Comparison of ENCODE assay signal across 12 mouse cellular contexts in the genomic region with DNA sequence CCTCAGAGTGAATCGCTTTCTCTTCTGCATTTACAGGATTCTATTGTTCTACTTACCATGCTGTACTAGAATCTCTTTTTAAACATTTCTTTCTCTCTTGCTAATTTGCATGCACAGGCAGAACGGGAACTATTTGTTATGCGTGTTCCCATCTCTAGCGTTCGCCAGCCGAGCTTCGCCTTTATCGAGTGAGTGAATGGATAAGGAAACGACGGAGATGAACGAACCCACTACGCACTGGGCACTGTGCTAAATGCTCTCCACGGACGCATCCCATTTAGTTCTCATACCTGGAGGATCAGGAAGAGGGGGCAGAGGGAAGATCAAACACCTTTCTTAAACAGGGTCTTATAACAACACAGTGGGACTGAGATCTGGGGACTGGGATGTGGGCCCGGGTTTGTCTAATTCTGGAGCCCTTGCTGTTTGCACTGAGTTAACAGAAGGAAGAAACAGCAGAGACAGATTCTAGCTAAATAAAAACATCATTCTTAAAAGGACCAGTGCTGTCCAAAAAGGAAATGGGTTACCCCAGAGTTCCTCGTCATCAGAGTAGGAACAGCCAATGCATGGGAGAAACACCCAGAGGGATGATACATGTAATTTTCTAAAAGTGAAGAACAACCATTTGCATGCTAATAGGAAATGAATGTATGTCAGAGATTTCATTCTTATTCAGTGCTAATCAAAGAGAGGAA.
DNase-seq lines count a peak whose midpoint lies in the region; ATAC-seq and TF ChIP-seq lines count a peak whose summit lies in the region.
"Had no signal": no experiment of that assay in that cellular context is flagged by ENCODE, and none has a peak within 500 bp of the region (broad histone marks: within the 10 kb centered on the region; RNA-seq: fewer than 3 reads in every experiment).

No protein-coding gene starts in this region.

- intact Hi-C loops in heart, postnatal 14 days (cut with DNase I): no loop called here

- H3K4me1 ChIP-seq in midbrain, embryonic 11.5 days (ENCODE audit: control insufficient read depth, insufficient read depth, low read length): peaks cover 9% of the 10 kb centered on the region
- H3K4me1 ChIP-seq in midbrain, embryonic 10.5 days: peaks cover 17% of the 10 kb centered on the region
- peaks cover 1% of the 10 kb centered on the region; the same call in 1 of the 2 replicates for H3K4me1 ChIP-seq in hindbrain, postnatal 0 days (ENCODE audit: insufficient read depth, low read length)
- H3K4me1 ChIP-seq in midbrain, embryonic 12.5 days: peaks cover 17% of the 10 kb centered on the region
- H3K4me1 ChIP-seq: lung, embryonic 15.5 days had no signal

- ATAC-seq in midbrain, embryonic 11.5 days (ENCODE audit: low FRiP score): no peak
- ATAC-seq in hindbrain, postnatal 0 days: peak; percentile 61; the same call in 1 of the 2 replicates
- ATAC-seq in midbrain, embryonic 12.5 days (ENCODE audit: low FRiP score, low read depth): peak; percentile 56; the same call in 1 of the 2 replicates
- no peak for ATAC-seq in monocyte, adult 5-6 weeks (replicated peaks; ENCODE audit: insufficient number of reproducible peaks, low FRiP score, low TSS enrichment, poor library complexity, severe bottlenecking)

- WGBS in midbrain, embryonic 11.5 days: 73% methylated on average over 16 of the region's 16 CpGs
- 89% methylated on average over 16 of the region's 16 CpGs for WGBS in midbrain, embryonic 10.5 days
- 27% methylated on average over 16 of the region's 16 CpGs for WGBS in hindbrain, postnatal 0 days
- WGBS in midbrain, embryonic 12.5 days: 51% methylated on average over 16 of the region's 16 CpGs

- no peak overlapping the region for H3K4me3 ChIP-seq in midbrain, embryonic 11.5 days (ENCODE audit: low read depth, low read length)
- H3K4me3 ChIP-seq in midbrain, embryonic 10.5 days: no peak overlapping the region
- no peak overlapping the region for H3K4me3 ChIP-seq in hindbrain, postnatal 0 days (ENCODE audit: low read length)
- H3K4me3 ChIP-seq in midbrain, embryonic 12.5 days: no peak overlapping the region
- H3K4me3 ChIP-seq: lung, embryonic 15.5 days had no signal

- peak; percentile 76 for DNase-seq in midbrain, embryonic 11.5 days (ENCODE audit: low spot score, missing footprints)
- no peak for DNase-seq in midbrain, embryonic 10.5 days (ENCODE audit: low spot score)
- peak; percentile 66 for DNase-seq in hindbrain, postnatal 0 days (ENCODE audit: low spot score)
- DNase-seq in telencephalon, adult 2 months (ENCODE audit: low read depth, low spot score): peak; percentile 63
- DNase-seq in lung, postnatal 25 days (ENCODE audit: low spot score): no peak
- no peak for DNase-seq in heart, postnatal 14 days
- DNase-seq: thymus, adult 2 months had no signal

- TF ChIP-seq CTCF in hindbrain, postnatal 0 days (IDR thresholded peaks at IDR 0.05; ENCODE audit: low read depth): no peak

- H3K9ac ChIP-seq in midbrain, embryonic 11.5 days (ENCODE audit: low read length): no peak overlapping the region
- 0 out of 2 replicates have a peak overlapping the region, but pooled peaks have one; percentile 18 for H3K9ac ChIP-seq in hindbrain, postnatal 0 days (replicated peaks; ENCODE audit: low read length)
- no peak overlapping the region for H3K9ac ChIP-seq in midbrain, embryonic 12.5 days (replicated peaks)
- H3K9ac ChIP-seq: lung, embryonic 15.5 days had no signal

- H3K27me3 ChIP-seq in midbrain, embryonic 11.5 days (ENCODE audit: control insufficient read depth, insufficient read depth, low read length): no peaks in the 10 kb centered on the region
- no peaks in the 10 kb centered on the region for H3K27me3 ChIP-seq in midbrain, embryonic 10.5 days (ENCODE audit: low read depth, poor library complexity, severe bottlenecking)
- H3K27me3 ChIP-seq in hindbrain, postnatal 0 days (ENCODE audit: insufficient read depth, low read length): no peaks in the 10 kb centered on the region
- no peaks in the 10 kb centered on the region for H3K27me3 ChIP-seq in midbrain, embryonic 12.5 days
- H3K27me3 ChIP-seq: CH12.LX; lung, embryonic 15.5 days had no signal

- no peak overlapping the region for H3K27ac ChIP-seq in midbrain, embryonic 11.5 days (ENCODE audit: low read depth, low read length)
- H3K27ac ChIP-seq in midbrain, embryonic 10.5 days (replicated peaks): no peak overlapping the region
- H3K27ac ChIP-seq in hindbrain, postnatal 0 days: peak overlapping the region; percentile 62
- H3K27ac ChIP-seq in midbrain, embryonic 12.5 days (replicated peaks): no peak overlapping the region
- H3K27ac ChIP-seq: kidney, postnatal 0 days; lung, embryonic 15.5 days had no signal

- no peaks in the 10 kb centered on the region for H3K36me3 ChIP-seq in midbrain, embryonic 11.5 days (ENCODE audit: control insufficient read depth, insufficient read depth, low read length)
- H3K36me3 ChIP-seq in midbrain, embryonic 10.5 days: no peaks in the 10 kb centered on the region
- no peaks in the 10 kb centered on the region for H3K36me3 ChIP-seq in hindbrain, postnatal 0 days (ENCODE audit: insufficient read depth, low read length)
- H3K36me3 ChIP-seq in midbrain, embryonic 12.5 days: no peaks in the 10 kb centered on the region
- H3K36me3 ChIP-seq: lung, embryonic 15.5 days had no signal

- H3K9me3 ChIP-seq in midbrain, embryonic 11.5 days (ENCODE audit: control insufficient read depth, low read length): no peaks in the 10 kb centered on the region
- H3K9me3 ChIP-seq in midbrain, embryonic 10.5 days (replicated peaks): no peaks in the 10 kb centered on the region
- no peaks in the 10 kb centered on the region for H3K9me3 ChIP-seq in hindbrain, postnatal 0 days (ENCODE audit: low read length)
- no peaks in the 10 kb centered on the region for H3K9me3 ChIP-seq in midbrain, embryonic 12.5 days
- H3K9me3 ChIP-seq: lung, embryonic 15.5 days had no signal

- no peak overlapping the region for H3K4me2 ChIP-seq in midbrain, embryonic 11.5 days
- peak overlapping the region; percentile 16; the same call in 1 of the 2 replicates for H3K4me2 ChIP-seq in hindbrain, postnatal 0 days (ENCODE audit: low read depth, low read length)
- H3K4me2 ChIP-seq in midbrain, embryonic 12.5 days (replicated peaks): 0 out of 2 replicates have a peak overlapping the region, but pooled peaks have one; percentile 1
- H3K4me2 ChIP-seq: lung, embryonic 15.5 days had no signal

Comparison
In these comparisons a context has a peak if more than half of its experiments do, and no peak if none do; other contexts are left out.
1. ATAC-seq: peak in hindbrain, postnatal 0 days (single experiment) and midbrain, embryonic 12.5 days (single experiment); none in midbrain, embryonic 11.5 days (single experiment) and monocyte, adult 5-6 weeks (single experiment).
2. DNase-seq: peak in midbrain, embryonic 11.5 days (single experiment), hindbrain, postnatal 0 days (single experiment) and telencephalon, adult 2 months (single experiment); none in midbrain, embryonic 10.5 days (single experiment), lung, postnatal 25 days (single experiment) and heart, postnatal 14 days (0 of 2).